ENCODE assay signal across 23 mouse cellular contexts in genomic region chr14:61931811-61932210, GRCm38 (mm10).
A peak's percentile ranks its signal among the peaks of the same experiment; 100 is the strongest.
DNase-seq lines count a peak whose midpoint lies in the region; ATAC-seq lines count a peak whose summit lies in the region.
"Had no signal": no experiment of that assay in that cellular context is flagged by ENCODE, and none has a peak within 500 bp of the region (broad histone marks: within the 10 kb centered on the region; RNA-seq: fewer than 3 reads in every experiment).

No protein-coding gene starts in this region.

- H3K4me2 ChIP-seq in forebrain, embryonic 15.5 days (replicated peaks) = no peak overlapping the region
- H3K4me2 ChIP-seq: heart, embryonic 11.5 days; hindbrain, embryonic 12.5 days; hindbrain, embryonic 15.5 days had no signal

- no peak for ATAC-seq in forebrain, embryonic 15.5 days (replicated peaks)
- ATAC-seq: forebrain, embryonic 14.5 days; intestine, postnatal 0 days; Patski had no signal

- no peaks in the 10 kb centered on the region for H3K36me3 ChIP-seq in forebrain, embryonic 15.5 days
- H3K36me3 ChIP-seq: forebrain, embryonic 10.5 days; G1E; hindbrain, embryonic 12.5 days; hindbrain, embryonic 15.5 days had no signal

- no peaks in the 10 kb centered on the region for H3K9me3 ChIP-seq in forebrain, embryonic 15.5 days
- H3K9me3 ChIP-seq: forebrain, embryonic 10.5 days; G1E; hindbrain, embryonic 15.5 days had no signal

- no peaks in the 10 kb centered on the region for H3K4me1 ChIP-seq in forebrain, embryonic 15.5 days
- H3K4me1 ChIP-seq: forebrain, embryonic 10.5 days; hindbrain, embryonic 12.5 days; hindbrain, embryonic 15.5 days had no signal

- H3K9ac ChIP-seq in forebrain, embryonic 15.5 days (replicated peaks) = no peak overlapping the region
- H3K9ac ChIP-seq: hindbrain, embryonic 12.5 days; hindbrain, embryonic 15.5 days had no signal

- no peak overlapping the region for H3K27ac ChIP-seq in forebrain, embryonic 15.5 days (replicated peaks)
- H3K27ac ChIP-seq: forebrain, embryonic 10.5 days; hindbrain, embryonic 12.5 days; hindbrain, embryonic 15.5 days had no signal

- 82% methylated on average over 8 of the region's 8 CpGs for WGBS in forebrain, embryonic 15.5 days

- peak; percentile 28 for DNase-seq in adrenal gland, adult 2 months
- no peak for DNase-seq in adrenal gland, postnatal 4 days (ENCODE audit: low spot score in 2 of 2)
- DNase-seq in adrenal gland, adult 8-10 months = peak; percentile 13
- peak; percentile 7 for DNase-seq in adrenal gland, postnatal 25 days
- DNase-seq in gastrocnemius, adult 8-10 months (ENCODE audit: low spot score in 2 of 2) = no peak
- DNase-seq: B cell, adult 2 months; cerebellum, adult 11 months; cerebellum, adult 2 months; cerebellum, adult 9-11 months; cerebellum, postnatal 25 days; embryo, embryonic 11 days; gastrocnemius, postnatal 14 days; kidney, adult 2 months had no signal

- no peaks in the 10 kb centered on the region for H3K27me3 ChIP-seq in forebrain, embryonic 15.5 days
- H3K27me3 ChIP-seq: CH12.LX; hindbrain, embryonic 12.5 days; hindbrain, embryonic 15.5 days; Patski had no signal

- no peak overlapping the region for H3K4me3 ChIP-seq in forebrain, embryonic 15.5 days
- H3K4me3 ChIP-seq: forebrain, embryonic 10.5 days; hindbrain, embryonic 12.5 days; hindbrain, embryonic 15.5 days had no signal

Comparison
In these comparisons a context has a peak if more than half of its experiments do, and no peak if none do; other contexts are left out.
1. DNase-seq: peak in adrenal gland, adult 2 months (single experiment), adrenal gland, adult 8-10 months (single experiment) and adrenal gland, postnatal 25 days (single experiment); none in adrenal gland, postnatal 4 days (0 of 2) and gastrocnemius, adult 8-10 months (0 of 2).